Mouse (Mus musculus): ENCODE results near the gene Ints14.
A peak's percentile ranks its signal among the peaks of the same experiment; 100 is the strongest.

Ints14 gene

DNA sequence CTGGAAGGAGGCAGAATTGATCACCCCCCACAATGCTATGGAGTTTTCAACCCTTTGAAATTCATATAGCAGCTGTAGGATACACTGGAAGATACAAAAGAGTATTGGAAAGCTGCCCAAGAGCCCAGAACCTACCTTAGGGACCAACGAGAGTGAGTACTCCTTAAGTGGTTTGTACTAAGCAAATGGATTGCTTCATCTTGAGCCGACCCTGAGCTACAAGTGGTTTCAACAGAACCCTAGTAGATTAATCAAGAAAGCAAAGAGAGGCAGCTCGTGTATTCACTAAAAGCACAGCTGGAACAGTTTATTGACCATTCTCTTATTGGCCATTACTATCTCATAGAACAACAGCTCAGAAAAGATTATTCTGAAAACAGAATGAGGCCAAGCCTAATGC, 58.4 kb downstream of the Ints14 start:
- DNase-seq (ENCODE audit: low spot score), result no peak

GRCm38 (mm10) chr9:65020128-65020527, 59.4 kb downstream of the Ints14 start:
- no peak for DNase-seq (ENCODE audit: low spot score)

DNA sequence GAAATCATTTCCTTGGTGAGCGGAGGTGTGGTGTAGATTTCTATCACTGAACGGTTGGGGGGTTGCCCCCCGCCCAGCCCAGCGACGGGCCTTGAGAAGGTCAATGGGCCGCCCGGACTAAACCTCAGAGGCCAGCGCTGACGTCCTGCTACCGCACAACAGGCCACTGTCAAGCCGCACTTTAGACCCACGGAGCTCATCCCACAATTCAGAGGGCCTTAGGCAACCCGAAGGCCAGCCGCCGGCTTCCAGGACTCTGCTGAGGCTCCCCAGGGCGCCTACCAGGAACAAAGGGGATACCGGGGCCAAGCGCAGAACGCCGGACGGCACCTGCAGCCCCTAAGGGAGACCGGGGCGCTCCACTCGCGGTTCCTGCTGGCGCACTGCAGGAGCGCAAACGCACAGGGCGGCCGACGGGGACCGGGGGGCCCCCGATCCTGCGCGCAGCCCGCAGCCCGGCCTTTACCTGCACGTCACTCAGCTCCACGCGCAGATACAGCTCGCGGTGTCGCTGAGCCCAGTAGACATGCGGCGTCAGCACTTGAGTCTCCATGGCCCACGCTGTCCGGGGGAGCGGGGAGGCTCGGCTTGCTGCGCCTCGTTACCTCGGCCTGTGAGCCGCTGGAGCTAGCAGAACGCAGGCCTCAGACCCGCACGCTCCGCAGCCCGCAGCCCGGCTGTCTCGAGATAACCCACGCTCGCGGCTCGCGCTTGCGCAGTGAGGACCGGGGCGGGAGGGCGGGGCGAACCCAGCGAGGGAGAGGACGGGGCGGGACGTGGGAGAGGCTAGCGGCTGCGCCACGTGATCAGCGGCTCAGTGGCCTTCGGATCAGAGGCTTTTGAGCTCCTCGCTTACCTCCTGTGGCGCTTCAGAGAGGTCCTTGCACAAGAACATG, 60.5 kb downstream of the Ints14 start, which contains the start of gene Hacd3:
Gene Hacd3 (minus strand): TSS at position 703 of the 896 bp plus-strand sequence.
- peak; percentile 76 for DNase-seq (ENCODE audit: low spot score)

DNA sequence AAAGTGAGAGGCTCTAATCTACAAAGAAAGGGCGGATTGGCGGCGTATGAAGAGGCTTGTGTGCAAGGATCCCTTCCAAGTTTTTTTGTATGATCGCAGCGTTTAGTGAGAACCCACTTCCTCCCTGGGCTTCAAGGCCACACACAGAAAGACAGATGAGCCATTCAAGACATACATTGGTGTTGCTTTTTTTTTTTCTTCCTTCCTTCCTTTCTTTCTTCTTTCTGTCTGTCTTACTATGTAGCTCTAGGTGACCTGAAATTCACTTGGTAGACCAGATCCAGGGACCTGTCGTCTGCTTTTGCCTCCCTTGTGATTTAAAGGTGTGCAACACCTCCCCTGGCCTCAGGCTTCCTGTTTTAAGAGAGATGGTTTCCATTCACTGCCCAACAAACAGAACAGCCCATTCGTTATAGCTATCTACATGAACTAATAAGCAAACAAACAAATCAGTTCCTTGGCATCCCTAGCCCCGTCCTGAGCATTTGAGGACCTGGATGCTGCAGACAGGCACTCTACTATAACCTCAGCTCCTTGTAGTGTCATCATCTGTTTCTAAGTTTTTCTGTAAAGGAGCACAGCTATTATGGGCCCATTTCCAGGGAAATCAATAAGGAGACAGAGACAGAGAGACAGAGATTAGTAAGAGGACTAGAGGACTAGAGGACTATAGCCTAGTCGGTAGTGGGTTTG, 61.3 kb downstream of the Ints14 start:
- DNase-seq (ENCODE audit: low spot score), result no peak

DNA sequence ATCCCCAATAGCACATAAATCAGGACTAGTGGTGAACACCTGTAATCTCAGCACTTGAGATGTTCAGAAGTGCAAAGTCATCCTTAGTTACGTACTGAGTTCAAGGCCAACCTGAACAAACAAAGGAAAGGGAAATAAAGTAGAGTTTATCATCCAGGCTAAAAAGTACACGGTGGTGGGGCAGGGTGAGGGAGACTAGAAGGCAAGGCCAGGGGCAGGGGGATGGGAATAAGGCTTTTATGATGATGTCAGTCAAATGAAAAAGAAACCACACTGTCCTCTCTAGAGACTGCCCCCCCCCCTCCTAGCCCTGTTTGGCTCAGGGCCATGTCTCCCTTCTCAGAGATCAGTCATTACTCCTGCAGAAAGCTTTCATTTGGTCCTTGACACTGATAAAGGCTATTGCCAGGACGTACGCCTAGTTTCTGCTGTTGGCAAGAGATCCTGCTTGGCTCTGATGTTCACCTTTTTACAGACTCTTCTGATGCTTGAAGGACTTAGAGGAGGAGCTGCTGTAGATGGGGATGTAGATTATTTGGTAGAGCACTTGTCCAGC, 62.0 kb downstream of the Ints14 start:
- DNase-seq (ENCODE audit: low spot score), result no peak

DNA sequence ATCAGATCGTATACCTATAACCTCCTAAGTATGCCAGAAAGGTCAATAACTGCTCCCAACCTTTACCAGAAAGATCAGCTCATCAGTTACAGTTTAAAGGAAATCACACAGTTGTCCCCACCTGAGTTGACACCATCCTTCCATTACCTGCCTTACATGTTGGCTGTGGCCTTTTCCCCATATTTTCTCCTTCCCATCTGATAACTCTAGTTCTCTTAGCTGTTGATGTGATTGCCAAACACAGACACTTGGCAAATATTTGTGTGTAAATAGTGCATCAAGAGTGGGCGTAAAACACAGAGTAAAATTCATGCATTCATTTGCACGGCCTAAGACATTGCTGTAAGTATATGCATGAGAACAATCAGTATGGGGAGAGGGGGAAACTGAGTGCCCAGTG, 62.7 kb downstream of the Ints14 start:
- no peak for DNase-seq (ENCODE audit: low spot score)

DNA sequence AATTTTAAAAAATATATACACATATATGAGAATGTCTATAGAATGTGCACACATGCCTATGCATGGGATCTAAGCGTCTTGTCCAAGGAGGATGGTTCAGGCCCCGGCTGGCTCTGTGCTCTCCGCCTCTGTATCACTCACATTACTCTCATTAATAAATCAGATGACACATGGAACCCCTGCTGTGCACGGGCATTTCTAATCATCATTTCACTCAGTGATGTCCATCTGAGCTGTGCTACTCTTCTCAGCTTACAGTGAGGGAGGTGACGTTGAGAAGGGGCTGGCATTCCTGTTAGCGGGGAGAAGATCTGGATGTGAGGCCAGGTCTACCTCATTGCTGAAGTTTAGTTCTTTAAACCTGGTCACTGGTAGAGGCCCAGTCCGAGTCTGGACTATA, 66.5 kb downstream of the Ints14 start:
- DNase-seq (ENCODE audit: low spot score), result no peak

- DNase-seq (ENCODE audit: low spot score), result no peak
These were observed 67.6 kb downstream of the Ints14 start for GRCm38 (mm10) chr9:65028313-65028712.

- peak; percentile 22 for DNase-seq (ENCODE audit: low spot score)
These were observed 70.7 kb downstream of the Ints14 start for GRCm38 (mm10) chr9:65031355-65031754.

DNA sequence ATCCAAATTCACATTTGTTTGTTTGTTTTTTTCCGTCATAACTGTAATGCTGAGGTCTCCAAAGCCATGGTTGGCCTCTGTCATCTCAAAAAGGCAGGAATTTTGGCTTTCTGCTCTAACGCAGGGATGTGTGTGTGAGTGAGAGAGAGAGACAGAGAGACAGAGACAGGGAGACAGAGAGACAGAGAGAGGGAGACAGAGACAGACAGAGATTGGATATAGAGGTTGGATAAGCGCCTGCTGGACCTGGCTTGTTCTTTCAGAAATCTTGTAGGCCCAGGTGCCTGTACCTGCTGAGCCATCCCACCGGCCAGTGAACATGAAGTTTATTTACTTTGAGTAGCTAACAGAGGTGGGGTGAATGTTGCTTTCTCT, 71.2 kb downstream of the Ints14 start:
- DNase-seq (ENCODE audit: low spot score), result no peak

DNA sequence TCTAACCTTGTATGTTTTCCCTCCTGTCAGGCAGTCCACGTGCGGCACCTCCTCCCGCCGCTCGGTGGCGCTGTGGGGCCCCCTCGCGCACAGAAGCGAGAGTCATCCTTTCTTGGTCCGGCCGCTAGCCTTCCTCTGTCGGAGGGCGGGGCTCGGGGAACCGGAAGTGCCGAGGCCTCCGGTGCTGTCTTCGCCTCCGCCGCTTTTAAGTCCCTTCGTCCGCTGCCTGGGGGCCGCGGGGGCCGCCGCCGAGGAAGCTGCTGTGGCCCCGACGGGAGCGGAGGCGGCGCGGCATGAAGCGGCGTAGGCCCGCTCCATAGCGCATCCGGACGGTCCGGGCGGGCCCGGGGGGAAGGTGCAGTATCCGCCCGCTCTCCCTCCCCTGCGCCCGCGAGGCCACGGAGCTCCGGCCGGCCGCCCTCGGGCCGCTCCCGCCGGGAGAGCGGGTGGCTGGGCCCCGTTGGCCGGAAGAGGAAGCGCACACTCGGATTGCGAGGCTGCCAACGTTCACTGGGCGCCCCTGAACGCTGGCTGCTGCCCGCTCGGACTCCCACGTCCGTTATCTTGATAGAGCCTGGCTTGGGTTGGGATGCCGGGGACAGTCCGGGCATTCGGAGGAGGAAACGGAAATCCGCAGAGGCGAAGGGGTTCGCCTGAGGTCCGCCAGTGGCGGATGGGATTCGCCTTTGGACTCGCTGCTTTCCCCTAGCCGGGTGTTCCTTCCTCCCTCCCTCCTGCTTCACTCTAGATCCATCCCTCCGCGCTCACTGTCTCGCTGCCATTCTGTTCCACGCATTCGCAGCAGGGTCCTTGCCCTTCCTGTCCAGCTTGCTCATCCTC, 71.8 kb downstream of the Ints14 start, which contains the start of gene Dpp8:
Gene Dpp8 (plus strand): TSS at position 146 of the 840 bp plus-strand sequence.
- DNase-seq (ENCODE audit: low spot score), result peak; percentile 90

DNA sequence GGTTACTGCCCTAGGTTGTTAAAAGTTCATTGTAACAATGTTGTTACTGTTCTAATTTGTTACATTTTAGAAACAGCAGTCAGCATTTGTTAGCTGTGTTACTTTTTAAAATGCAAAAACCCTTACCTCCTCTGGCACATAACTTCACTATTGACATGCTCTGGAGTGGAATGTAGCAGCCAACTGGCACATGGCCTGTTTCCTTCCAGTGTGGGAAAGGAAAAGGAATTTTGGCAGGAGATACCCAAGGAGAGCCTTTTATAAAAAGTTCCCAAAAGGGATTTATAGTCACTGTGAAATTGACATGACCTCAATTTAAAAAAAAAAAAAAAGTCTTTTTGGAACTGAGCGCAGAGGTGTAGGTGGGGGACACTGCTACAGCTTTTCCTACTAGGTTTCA, 75.8 kb downstream of the Ints14 start:
- DNase-seq (ENCODE audit: low spot score), result no peak

All from spleen, adult 12 weeks (tissue).